Mouse (Mus musculus) testis, postnatal 14 days (tissue): ENCODE measurements around the gene Iqschfp.

Experiments
- DNase-seq: peaks from one replicate; pipeline ENCODE4 v3.0.0; 2021; ENCODE audit warnings: low spot score

Gene Iqschfp

DNA sequence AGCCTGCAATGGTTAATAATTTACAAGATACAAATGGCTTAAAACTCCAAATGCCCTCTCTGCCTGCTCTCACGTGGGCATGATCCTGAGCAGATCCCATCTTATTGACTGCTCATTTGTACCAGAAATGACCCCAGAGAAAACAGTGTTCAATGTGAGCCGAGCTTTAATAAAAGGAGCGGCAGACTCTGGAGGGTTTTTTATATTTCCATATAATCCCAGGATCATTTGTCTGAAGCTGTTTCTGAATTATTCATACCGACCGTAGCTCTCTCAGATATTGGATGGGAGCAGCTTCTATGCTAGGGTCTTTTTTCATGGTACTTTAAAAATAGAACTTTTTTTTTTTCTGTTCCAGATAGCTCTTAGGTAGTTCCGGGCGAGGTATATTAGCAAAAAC lies 67.6 kb downstream of the Iqschfp start:
- DNase-seq, result no peak

DNA sequence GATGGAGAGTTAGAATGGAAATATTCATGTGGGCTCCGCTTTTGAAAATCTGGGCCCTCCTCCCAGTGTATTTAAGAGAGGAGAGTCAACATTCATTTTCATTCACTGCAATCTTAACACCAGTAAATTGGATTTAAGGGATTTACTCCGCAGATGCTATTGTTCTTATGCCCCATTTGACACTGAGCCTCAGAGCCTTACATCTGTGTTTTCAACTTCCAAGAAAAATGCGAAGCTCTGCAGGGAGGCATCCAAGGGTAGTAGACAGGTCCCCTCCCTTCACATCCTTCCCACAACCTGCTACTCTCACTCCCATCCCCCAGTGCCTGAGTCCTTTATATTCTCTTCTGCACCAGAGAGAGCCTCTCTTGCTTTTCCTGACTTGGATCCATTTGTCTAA lies 68.1 kb downstream of the Iqschfp start:
- DNase-seq, result no peak

DNA sequence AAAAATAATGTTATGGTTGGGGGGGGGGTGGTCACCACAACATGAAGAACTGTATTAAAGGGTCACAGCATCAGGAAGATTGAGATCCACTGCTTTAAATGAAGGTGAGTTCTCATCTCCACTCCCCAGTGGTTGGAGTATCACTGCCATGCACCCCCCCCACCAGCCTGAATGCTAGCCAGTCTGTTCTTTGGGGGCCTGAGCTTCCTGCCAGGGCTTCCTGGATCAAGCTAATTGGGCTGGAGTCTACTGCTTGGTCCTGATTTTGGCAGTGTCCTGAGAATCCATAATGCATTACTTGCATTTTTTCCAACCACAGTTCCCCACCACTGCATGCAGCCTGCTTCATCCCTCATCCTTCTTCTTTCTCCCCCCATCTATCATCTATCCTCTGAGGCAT lies 68.7 kb downstream of the Iqschfp start:
- no peak for DNase-seq

DNA sequence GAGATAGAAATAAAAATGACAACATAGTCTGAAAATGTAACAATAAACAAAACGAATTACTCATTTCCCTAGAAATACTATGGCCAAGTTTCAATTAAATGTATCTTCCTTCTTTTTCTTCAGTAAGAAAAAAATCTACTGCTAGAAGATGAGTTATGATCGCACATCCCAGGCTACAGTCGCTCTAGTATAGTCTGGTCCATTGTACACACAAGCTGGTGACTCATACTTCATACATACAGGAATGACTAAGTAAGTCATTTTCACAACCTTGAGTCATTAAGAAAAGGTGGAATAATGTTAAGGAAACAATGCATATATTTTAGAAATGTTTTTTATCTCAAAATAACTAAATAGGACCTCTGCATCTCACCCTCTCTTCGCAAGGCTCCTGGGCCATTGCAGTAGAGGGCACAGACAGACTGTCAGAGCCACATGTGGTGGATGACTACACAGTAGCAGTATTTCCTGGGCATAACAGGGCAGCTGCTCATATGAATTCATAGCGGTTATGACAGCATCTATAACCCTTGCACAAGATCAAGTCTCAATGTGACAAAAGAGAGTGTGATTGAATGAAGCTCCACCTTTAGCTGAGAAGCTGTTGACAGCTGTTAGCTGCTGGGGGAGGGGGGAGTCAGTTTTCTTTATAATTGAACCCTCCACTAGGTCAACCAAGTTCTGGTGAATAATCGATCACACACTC lies 70.1 kb downstream of the Iqschfp start:
- no peak for DNase-seq

DNA sequence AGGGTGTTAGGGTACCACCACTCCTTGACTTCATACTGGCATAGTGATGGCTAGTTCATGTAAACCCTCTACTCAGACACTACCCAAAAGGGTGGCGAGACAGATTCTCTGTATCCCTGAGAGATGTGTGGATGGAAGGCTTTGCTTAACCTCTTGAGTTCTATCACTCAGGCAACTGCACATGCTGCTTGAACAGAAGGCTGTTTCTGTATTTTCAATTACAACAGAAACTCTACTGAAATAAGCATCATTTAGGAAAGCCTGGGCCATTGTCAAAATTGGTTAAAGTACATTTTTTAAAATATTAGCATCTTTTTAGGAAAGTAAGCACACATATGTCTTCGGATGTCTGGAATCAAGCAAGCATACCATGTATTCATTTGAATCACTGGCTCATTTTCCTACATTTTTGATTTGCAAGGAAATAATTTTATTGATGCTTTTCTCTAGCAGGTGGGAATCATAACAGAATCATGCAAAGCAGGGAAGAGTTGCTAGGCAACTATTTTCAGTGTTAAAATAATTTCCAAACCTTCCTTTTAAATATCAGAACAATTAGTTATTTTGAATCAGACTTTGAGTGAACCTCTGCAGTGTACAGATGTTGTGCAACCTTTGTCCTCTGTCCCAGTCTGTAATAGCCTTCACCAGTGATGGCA lies 82.4 kb downstream of the Iqschfp start:
- DNase-seq, result no peak

DNA sequence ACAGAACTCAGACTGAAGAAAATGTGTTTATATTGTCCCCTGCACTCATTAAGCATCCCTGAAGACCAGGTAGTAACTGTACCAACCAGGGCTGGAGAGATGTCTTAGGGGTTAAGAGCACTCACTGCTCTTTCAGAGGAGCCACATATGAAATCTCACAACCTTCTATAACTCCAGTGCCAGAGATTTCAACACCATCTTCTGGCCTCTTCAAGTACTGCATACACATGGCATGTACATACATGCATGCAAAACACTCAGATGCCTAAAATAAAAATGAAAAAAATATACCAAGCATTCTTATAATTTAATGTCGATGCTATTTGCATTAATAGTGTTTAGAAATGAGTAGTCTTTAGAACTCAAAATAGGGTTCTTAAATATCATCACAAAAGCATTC lies 88.0 kb downstream of the Iqschfp start:
- no peak for DNase-seq

DNA sequence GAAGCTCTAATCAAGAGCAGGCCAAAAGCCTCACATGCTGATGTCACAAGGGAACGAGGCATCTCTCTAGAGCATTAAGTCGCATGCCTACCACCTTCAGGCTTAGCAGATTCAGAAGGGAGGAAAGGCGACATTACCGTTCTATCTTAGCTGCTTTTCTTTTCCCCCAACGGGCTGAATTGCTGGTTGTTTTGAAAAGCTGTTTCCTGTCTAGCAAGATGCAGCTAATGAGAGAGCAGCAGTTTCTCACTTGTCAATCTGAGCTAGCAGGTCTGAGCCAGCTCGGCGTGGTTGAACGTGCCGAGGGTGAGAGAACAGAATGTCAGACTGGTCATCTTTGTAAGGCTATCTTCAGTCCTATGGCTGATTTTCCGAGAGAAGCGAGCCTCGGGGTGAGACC lies 91.3 kb downstream of the Iqschfp start:
- no peak for DNase-seq

DNA sequence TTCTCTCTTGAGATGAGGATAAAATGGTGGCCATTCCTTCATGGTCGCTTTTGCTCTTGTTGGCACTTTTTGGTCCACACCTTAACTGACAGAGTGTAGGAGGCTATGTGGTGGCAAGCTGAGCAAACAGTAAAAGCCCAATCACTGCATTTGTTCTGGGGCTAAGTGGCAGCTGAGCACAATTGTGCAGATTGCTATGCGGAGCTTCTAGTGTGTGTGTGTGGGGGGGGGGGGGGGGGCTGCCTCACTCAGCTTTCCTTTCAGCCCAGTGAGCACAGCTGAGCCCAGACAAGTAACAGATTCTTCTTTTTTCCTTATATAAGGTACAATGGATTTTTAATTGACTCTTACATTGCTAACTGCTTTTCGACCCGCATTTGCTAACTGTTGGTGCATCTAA lies 110.4 kb downstream of the Iqschfp start:
- no peak for DNase-seq

DNA sequence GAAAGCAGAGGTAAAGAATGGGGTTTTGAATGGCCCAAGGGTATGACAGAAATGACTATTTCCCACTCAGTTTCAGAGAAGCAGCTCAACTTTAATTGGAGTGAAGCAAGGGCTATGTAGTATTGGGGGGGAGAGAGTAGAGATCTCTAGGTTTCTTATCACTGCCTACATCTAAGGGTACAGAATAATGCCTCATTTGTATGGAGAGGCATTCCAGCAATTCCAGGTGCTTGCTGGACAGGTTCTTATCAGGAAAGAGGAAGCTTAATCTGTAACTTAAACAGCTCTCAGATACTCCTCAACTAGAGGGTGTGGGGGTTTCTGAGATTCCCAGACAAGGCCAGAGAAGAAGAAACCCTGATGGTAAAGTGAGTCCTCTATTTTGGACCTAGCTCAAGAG lies 120.3 kb downstream of the Iqschfp start:
- DNase-seq, result no peak

DNA sequence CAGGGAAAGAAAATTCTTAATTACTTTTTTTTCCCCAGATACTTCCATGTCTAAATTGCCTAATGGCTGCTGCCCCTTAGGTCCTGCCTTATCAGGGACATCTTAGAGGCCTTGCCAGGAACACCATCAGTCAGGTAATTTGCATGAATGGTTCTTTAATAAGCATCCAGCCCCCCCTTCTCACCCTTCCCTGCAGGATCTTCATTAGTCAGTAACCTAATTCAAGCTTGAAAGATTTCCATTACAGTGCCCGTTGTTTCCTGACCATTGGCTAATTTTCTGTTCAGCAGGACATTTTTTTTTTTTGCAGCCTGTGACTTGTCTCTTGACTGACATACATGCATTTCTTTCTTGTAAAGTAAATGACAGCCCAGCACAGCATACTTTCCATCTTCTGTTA lies 123.8 kb downstream of the Iqschfp start:
- DNase-seq, result no peak

DNA sequence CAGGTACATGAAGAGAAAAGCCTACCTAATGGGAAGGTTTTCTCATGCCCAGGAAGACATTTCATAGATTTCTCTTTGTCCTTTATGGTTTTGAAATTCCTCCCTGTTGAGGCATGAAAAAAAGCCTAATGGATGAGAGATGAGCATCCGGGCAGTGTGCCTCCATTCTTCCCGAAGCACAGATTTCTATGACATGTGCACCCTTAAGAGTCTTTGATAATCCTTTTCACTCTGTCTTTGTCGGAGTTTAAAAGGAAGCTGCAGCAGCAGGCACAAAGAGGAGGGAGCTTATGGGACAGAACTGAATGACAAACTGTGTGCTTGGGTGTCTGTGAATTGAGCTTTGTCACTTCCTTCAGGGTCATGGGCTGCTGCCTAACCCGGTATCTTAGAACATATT lies 127.4 kb downstream of the Iqschfp start:
- no peak for DNase-seq

DNA sequence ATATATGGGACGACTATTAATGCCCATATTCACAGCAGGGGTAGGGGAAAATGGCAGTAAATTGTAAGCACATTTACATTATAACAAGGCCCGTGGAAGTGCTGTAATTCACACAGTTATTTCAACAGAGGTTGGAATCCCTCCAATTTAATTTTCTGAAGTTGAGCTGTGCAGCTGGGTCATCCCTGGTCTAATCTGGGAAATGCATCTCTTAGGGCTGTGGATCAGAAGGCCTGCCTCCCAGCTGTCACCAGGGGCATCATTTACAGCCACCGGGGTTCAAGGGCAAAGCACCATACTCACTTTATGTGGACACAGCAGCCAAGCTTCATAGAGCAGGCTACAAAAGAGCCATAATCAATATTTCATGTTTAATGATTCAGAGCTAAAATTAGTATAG lies 144.1 kb downstream of the Iqschfp start:
- DNase-seq, result no peak

DNA sequence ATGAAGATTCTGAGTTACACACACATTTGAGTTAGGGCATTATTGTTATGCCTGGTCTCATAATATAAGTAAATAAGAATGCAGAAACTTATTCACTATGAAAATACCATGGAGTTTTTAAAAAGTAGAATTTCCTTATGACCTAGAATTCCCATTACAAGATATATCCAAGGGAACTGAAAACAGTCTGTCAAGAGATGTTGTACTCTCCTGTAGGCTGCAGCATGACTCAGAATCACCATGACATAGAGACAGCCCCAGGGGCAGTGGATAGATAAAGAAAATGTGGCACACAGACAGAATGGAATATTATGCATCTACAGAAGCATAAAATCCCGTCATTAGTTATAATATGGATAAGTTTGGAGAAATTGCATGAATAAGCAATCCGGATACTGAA lies 150.9 kb downstream of the Iqschfp start:
- DNase-seq, result no peak

DNA sequence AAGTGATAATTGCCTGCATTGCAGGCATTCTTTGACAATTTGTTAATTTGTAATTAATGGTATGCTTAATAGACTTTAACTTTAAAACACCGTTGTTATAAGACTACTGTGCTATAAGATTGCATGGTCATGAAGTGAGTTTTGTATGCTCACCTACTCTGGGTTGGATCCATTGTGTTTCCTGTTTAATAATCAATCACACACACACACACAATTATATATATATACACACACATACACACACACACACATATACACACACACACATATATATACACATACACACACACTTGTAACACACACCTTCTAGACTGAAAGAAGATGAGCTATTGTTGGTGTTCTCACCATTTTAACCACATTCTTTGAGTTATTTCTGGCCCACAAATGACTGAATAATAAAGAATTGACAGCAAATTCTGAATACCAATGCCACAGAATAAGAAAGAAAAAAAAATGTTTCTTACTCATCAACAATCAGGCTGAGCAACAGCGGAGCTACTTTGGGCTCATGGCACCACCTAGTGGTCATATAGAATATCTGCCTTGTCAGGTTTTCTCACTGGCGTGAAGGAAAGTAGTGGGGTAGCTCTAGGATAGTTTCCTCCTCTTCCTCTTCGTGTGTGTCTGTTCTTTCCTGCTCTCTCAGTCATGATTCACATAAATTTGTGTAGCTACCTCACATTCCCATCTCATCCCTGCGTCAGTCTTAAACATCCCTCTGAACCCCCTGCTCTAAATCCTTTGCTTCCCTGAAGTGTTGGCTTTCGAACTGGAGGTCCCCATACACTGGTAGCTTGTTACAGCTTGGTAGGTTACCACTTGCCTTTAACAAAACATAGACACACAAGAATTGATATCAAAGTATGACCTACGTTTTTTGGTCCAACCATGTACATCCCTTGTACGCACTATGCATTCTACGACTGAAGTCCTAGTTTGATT lies 153.7 kb downstream of the Iqschfp start:
- DNase-seq, result peak; percentile 8

DNA sequence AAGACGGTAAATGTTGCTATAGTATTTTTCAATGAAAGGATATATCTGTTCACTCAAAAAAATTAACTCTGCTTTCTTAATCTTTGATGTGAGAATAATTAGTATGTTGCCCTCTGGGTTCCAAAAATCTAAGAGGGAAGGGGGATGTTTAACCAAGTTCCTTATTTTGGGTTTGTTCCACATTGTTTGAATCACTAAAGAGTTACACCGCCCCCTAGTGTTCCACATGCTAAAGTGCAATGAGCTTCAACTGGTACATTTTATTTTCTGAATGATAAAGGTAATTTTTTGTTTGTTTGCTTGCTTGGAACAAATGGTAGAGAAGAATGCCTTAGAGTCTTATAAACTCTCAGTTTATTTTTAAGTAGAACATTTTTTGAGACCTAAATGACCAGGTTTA lies 161.5 kb downstream of the Iqschfp start:
- DNase-seq, result no peak

DNA sequence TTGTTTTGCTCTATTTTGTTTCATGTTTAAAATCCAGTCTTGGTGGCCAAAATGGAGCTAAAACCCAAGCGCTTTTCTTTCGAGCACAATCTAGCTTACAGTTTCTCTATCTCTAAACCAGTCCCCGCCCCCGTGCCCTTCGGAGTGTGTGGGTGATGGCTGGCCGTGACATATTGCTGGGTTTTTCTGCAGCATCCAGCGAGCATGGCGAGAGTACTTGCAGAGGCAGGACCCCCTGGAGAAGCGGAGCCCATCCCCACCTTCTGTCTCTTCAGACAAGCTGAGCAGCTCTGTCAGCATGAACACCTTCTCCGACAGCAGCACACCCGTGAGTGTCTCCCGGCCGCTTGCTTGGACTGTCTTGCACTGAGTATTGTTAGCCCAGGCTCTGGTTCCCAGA lies 163.0 kb downstream of the Iqschfp start:
- no peak for DNase-seq

DNA sequence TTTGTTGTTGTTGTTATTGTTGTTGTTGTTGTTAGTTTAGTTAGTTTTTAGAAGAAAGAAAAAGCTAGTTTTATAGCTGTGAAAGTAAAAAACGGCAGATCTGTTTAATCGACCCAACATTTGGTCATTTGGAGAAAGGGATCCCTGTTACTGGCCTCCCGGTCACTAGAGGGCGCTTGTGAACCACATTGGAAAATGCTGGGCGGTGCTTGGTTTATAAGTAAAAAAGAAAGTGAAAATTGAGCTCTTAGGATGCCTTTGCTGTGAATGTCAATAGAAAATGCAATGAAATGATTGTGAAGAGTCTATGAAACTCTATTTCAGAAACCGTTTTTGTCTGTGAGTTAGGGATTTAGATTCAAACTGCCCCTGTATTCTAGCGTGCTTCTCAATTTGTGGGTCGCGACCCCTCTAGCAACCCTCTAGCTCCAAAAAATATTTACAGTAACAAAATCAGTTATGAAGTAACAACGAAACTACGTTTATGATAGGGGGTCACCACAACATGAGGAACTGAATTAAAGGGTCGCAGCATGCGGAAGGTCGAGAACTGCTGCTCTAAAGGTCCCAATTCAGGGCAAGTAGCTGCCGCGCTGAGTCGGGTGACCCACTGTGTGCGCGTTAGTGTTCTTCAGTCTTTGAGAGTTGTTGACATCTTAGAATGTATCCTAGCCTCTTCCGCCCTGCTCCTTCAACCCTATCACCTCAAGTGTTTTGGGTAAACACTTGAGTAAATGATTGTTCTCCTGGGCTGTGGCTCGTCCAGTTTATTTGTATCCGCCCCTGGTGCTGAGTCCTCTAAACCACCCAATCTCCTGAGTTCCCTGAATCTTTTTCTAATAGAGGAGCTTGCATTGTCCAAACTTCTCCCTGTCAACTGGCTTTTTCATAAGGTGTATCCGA lies 164.6 kb downstream of the Iqschfp start:
- peak; percentile 50 for DNase-seq

DNA sequence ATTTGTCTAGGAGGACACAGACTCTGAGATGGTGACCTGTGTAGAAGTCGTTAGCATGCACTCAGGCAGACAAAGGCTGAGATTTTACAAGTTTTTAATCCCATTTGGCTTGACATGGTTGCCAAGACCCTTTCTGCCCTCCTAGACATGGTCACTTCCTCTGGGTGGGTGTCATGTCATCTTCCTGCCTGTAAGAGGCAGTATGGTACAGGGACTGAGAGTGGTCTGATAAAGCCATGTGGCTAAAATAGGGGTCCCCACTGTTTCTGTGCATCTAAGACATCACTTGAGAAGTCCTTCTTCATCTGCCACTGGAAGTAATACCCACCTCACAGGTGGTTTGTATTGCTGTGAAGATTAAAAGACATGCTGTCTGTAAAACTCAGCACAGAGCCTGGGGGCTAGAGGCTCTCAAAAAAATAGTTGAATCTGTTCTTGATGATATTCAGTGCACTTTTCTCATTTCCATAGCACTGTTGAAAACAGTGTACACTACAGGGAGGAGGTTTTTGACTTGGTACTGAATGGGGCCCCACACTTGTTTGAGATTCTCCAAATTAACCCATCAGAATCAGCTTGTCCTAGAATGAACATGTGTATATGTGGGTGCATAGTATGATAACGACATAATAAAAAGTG lies 167.2 kb downstream of the Iqschfp start:
- no peak for DNase-seq

DNA sequence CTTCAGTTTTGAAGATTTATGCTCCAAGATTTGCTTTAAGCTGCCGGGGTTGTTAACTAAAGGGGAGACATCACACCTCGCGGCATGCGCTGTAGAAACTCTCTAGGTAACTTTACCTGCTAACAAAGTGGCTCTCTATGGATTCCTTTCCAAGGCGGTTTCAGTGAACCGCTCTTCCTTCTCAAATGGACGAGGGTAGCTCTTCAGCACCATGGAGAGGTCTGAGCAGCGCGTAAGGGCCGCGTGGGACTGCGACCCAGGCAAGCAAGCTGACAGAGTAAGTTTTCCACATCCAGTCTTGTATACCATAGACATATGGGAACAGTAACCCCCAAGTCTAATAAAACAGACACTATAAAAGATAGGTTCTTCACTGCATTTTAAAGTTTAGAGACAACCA lies 172.7 kb downstream of the Iqschfp start, which contains the start of gene Schip1:
Schip1 (plus strand) TSS at position 72 of the 400 bp plus-strand sequence.
- peak; percentile 60 for DNase-seq

DNA sequence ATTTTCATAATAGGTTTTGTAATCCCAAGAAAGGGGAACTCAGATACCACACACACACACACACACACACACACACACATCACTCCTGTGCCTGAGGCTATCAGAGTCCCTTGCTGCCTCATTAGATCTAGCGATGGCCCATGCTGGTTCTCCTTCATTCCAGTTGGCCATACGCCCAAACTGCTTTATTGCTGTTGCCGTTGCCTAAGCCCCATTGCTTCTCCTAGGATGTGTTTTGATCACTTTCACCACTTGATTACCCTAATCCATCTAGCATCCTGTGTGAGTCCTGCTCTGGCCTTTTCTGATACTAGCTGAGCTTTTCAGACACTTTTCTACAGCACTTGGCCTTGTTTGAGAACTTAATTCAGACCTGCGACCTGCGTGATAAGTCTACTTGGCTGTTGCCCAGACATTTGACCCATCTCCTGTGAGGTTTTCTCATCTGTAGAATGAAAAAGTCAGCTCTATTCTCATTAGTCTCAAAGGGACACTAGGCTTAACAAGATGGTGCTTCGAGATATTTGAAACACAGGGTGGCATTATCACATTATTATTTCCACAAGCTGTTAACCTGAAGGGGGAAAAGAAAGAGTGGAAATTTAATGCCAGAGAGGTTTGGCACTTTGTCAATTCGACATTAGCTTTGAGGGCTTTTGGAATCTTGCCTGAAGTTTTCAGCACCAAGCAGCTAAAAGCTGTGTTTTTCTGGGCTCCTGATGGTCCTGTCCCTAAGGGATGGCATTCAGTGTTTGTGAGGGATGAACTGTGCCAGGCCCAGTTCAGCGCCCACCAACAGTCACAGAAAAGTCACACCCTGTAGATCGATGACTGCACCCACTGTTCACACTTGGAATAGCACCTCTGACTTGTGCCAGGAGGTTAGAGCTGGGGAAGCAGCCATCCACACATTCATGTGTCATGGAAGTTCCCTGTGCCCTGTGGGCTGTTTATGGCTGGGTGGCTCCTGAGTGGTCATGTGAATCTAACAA lies 179.7 kb downstream of the Iqschfp start:
- DNase-seq, result no peak
